Mouse (Mus musculus) small intestine, adult 2 months (tissue): ENCODE measurements around the gene Tunar. TPM values are rescaled to one million over a fixed set of nuclear protein-coding genes. Genes with fewer than 3 reads are reported as not detected.

Experiments used
- H3K27ac ChIP-seq: fragments of 200-500 bp; 2 replicates; pipeline ENCODE4 v1.5.1; 2012; ENCODE audit warnings: low read depth, low read length, control low read depth, inconsistent platforms; ENCODE audit not compliant: insufficient read depth
- H3K27me3 ChIP-seq: fragments of 200-500 bp; 2 replicates; pipeline ENCODE4 v1.6.1; 2012; ENCODE audit warnings: mild to moderate bottlenecking, moderate library complexity, low read length, inconsistent platforms; ENCODE audit not compliant: control insufficient read depth, insufficient read depth
- H3K36me3 ChIP-seq: fragments of 200-500 bp; 2 replicates; pipeline ENCODE4 v1.6.1; 2012; ENCODE audit warnings: mild to moderate bottlenecking, low read length, control low read depth, inconsistent platforms; ENCODE audit not compliant: control insufficient read depth, insufficient read depth
- H3K4me1 ChIP-seq: fragments of 200-500 bp; 2 replicates; pipeline ENCODE4 v1.6.1; 2012; ENCODE audit warnings: low read length, inconsistent platforms, mixed read lengths; ENCODE audit not compliant: control insufficient read depth, insufficient read depth, insufficient read length
- H3K4me3 ChIP-seq: fragments of 200-500 bp; 2 replicates; pipeline ENCODE4 v1.5.1; 2012; ENCODE audit warnings: low read depth, mild to moderate bottlenecking, control low read depth, inconsistent platforms, low read length, moderate library complexity
- CTCF ChIP-seq: fragments of 200-500 bp; IDR thresholded peaks from 2 replicates; pipeline ENCODE4 v1.5.1; 2012; ENCODE audit warnings: low read depth, mild to moderate bottlenecking, control low read depth, inconsistent platforms, low read length, moderate library complexity, mixed read lengths; ENCODE audit not compliant: insufficient replicate concordance, insufficient read length; ENCODE audit errors: extremely low read depth
- POLR2A ChIP-seq: fragments of 200-500 bp; IDR thresholded peaks from 2 replicates; pipeline ENCODE4 v1.6.1; 2012; ENCODE audit warnings: low read depth, mild to moderate bottlenecking, control low read depth, inconsistent platforms, low read length, moderate library complexity
- WGBS: fragments of 180-500 bp; shearing (Covaris S2); methylation state at CpG from one replicate; pipeline ENCODE4 v1.1.7; 2018; 5-methylcytosine and 5-hydroxymethylcytosine counted together
- polyA plus RNA-seq: library from polyadenylated mRNA; depleted of rRNA; stranded (reverse); fragments of >200 nt; gene quantifications from 2 replicates; pipeline ENCODE4 v1.2.3, GENCODE M21; 2012; rRNA removed

Gene Tunar
- polyA plus RNA-seq = 0.05 TPM in 1 of 2 replicates, not detected in the other

GRCm38 (mm10) chr12:105333570-105333969 is at the start of gene Tunar:
Tunar (plus strand) TSS chr12:105333870.
- no peak for TF ChIP-seq POLR2A
- TF ChIP-seq CTCF = no peak
- WGBS = 86% methylated on average over 2 of the region's 2 CpGs

GRCm38 (mm10) chr12:105312571-105313035 is 21.1 kb upstream of the Tunar start:
- Histone ChIP-seq H3K4me1 (no peaks in the 10 kb centered on the region), H3K4me3 (no peak overlapping the region), H3K27ac (no peak overlapping the region), H3K36me3 (no peaks in the 10 kb centered on the region), H3K27me3 (no peaks in the 10 kb centered on the region)
- 63% methylated on average over 5 of the region's 5 CpGs for WGBS
- TF ChIP-seq CTCF (no peak), POLR2A (no peak)

More at GRCm38 (mm10) chr12:105333570-105333969, at the start of gene Tunar:
- Histone ChIP-seq H3K4me3 (no peak within 1 kb of the TSS), H3K4me1 (no peaks in the 10 kb centered on the region; the same call in 1 of the 2 replicates), H3K36me3 (no peaks in the 10 kb centered on the region), H3K27ac (no peak within 1 kb of the TSS), H3K27me3 (peaks cover 7% of the 10 kb centered on the region)

- H3K4me1 ChIP-seq = no peaks in the 10 kb centered on the region
- WGBS = 95% methylated on average over 1 of the region's 1 CpGs
- H3K36me3 ChIP-seq = no peaks in the 10 kb centered on the region
- TF ChIP-seq CTCF (no peak), POLR2A (no peak)
- H3K27me3 ChIP-seq = no peaks in the 10 kb centered on the region
- no peak overlapping the region for H3K4me3 ChIP-seq
- no peak overlapping the region for H3K27ac ChIP-seq
These were observed 19.3 kb upstream of the Tunar start for GRCm38 (mm10) chr12:105314328-105314727.

GRCm38 (mm10) chr12:105322160-105322559 is 11.5 kb upstream of the Tunar start:
- Histone ChIP-seq H3K27me3 (no peaks in the 10 kb centered on the region), H3K4me1 (no peaks in the 10 kb centered on the region), H3K4me3 (no peak overlapping the region), H3K27ac (no peak overlapping the region), H3K36me3 (no peaks in the 10 kb centered on the region)
- 27% methylated on average over 6 of the region's 6 CpGs for WGBS
- TF ChIP-seq POLR2A = no peak
- no peak for TF ChIP-seq CTCF

GRCm38 (mm10) chr12:105327051-105327450 is 6.6 kb upstream of the Tunar start:
- H3K4me3 ChIP-seq = no peak overlapping the region
- H3K27me3 ChIP-seq = no peaks in the 10 kb centered on the region
- H3K27ac ChIP-seq = no peak overlapping the region
- no peaks in the 10 kb centered on the region for H3K4me1 ChIP-seq
- TF ChIP-seq POLR2A (no peak), CTCF (no peak)
- H3K36me3 ChIP-seq = no peaks in the 10 kb centered on the region
- 58% methylated on average over 5 of the region's 5 CpGs for WGBS

- TF ChIP-seq POLR2A = no peak
- no peak for TF ChIP-seq CTCF
- Histone ChIP-seq H3K27ac (no peak overlapping the region), H3K4me1 (no peaks in the 10 kb centered on the region), H3K4me3 (no peak overlapping the region), H3K27me3 (no peaks in the 10 kb centered on the region), H3K36me3 (no peaks in the 10 kb centered on the region)
- WGBS = 66% methylated on average over 11 of the region's 11 CpGs
These were observed 5.3 kb upstream of the Tunar start for GRCm38 (mm10) chr12:105328396-105328795.

GRCm38 (mm10) chr12:105336094-105336420 is 2.4 kb downstream of the Tunar start:
- H3K36me3 ChIP-seq = no peaks in the 10 kb centered on the region
- H3K4me3 ChIP-seq = no peak overlapping the region
- no peak for TF ChIP-seq POLR2A
- TF ChIP-seq CTCF = no peak
- no peak overlapping the region for H3K27ac ChIP-seq
- H3K27me3 ChIP-seq = peaks cover 7% of the 10 kb centered on the region
- no peaks in the 10 kb centered on the region; the same call in 1 of the 2 replicates for H3K4me1 ChIP-seq
- 32% methylated on average over 8 of the region's 8 CpGs for WGBS

GRCm38 (mm10) chr12:105336421-105337289 is 3.0 kb downstream of the Tunar start:
- Histone ChIP-seq H3K27me3 (peaks cover 7% of the 10 kb centered on the region), H3K4me3 (peak overlapping the region; percentile 10), H3K36me3 (no peaks in the 10 kb centered on the region), H3K27ac (no peak overlapping the region), H3K4me1 (no peaks in the 10 kb centered on the region; the same call in 1 of the 2 replicates)
- TF ChIP-seq POLR2A (no peak), CTCF (no peak)
- 2% methylated on average over 76 of the region's 77 CpGs for WGBS
